Mouse (Mus musculus) adrenal gland (tissue): ENCODE measurements at regions not wholly inside any gene's neighbourhood (a gene's known extent, or its start where the extent isn't known, plus 50 kb on each side); places are given as distances from the start of the nearest gene placed in this dataset.

Source experiments
- intact Hi-C: fragments of 180-260 bp; cut with DNase I; formaldehyde crosslinking; loops from one replicate; pipeline ENCODE4 v1.15.1; 2025

- intact Hi-C loops = no loop called here
These were observed 63.4 kb downstream of the Irx2 start for GRCm38 (mm10) chr13:72691783-72692729.

GRCm38 (mm10) chr13:72707469-72707868 is 78.8 kb downstream of the Irx2 start:
- intact Hi-C loops = no loop called here

GRCm38 (mm10) chr13:72708728-72709127 is 80.1 kb downstream of the Irx2 start:
- intact Hi-C loops = no loop called here

DNA sequence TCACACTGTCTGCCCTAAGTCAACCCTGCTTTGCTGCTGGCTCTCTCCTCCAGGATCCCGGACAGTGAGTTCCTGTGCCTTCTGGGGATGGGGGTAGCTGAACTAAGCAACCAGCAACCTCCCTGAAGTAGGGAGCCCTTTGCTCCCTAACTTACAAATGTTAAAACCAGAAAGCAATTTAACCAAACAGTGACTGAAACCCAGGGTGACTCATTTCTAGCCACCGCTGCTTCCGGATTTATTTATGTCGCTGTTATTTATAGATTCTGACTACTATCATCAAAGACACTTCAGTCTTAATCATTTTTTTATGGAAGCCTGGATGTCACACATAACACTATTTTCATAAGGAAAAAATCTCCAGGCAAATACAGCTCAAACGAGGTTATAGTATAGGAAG is 81.4 kb downstream of the Irx2 start:
- intact Hi-C loops = no loop called here

GRCm38 (mm10) chr13:72711136-72711535 is 82.5 kb downstream of the Irx2 start:
- intact Hi-C loops = no loop called here

- intact Hi-C loops = no loop called here
These were observed 83.3 kb downstream of the Irx2 start for GRCm38 (mm10) chr13:72711842-72712330.

- intact Hi-C loops = no loop called here
These were observed 86.2 kb downstream of the Irx2 start for GRCm38 (mm10) chr13:72714793-72715192.

- intact Hi-C loops = no loop called here
These were observed 87.5 kb downstream of the Irx2 start for GRCm38 (mm10) chr13:72715959-72716680.

GRCm38 (mm10) chr13:72727126-72727525 is 98.5 kb downstream of the Irx2 start:
- intact Hi-C loops = no loop called here

DNA sequence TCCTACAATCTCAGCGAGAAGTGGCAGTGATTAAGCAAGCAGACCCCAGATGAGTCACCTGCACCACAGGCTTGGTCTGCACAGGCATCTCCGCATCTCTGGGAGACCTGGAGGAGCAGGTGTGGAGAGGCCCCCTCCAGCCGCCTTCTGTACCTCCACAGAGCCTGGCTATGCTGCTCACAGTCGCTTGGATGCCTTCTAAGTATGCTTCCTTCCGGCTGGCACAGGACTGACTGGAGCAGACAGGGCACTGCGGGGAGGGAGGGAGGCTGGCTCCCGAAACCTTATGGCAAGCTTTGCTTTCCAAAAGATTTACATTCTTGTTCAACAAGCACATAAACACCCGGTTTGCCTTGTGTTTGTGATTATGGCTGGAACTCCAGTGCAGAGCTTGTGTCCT is 107.3 kb downstream of the Irx2 start:
- intact Hi-C loops = no loop called here

- intact Hi-C loops = no loop called here
These were observed 108.4 kb downstream of the Irx2 start for GRCm38 (mm10) chr13:72736992-72737391.

- intact Hi-C loops = no loop called here
These were observed 118.6 kb downstream of the Irx2 start for GRCm38 (mm10) chr13:72747187-72747586.

GRCm38 (mm10) chr13:72755036-72755435 is 126.4 kb downstream of the Irx2 start:
- intact Hi-C loops = no loop called here

- intact Hi-C loops = no loop called here
These were observed 133.9 kb downstream of the Irx2 start for GRCm38 (mm10) chr13:72762481-72762880.

GRCm38 (mm10) chr13:72763337-72763736 is 134.7 kb downstream of the Irx2 start:
- intact Hi-C loops = no loop called here

GRCm38 (mm10) chr13:72767306-72767705 is 138.7 kb downstream of the Irx2 start:
- intact Hi-C loops = no loop called here

- intact Hi-C loops = no loop called here
These were observed 140.5 kb downstream of the Irx2 start for GRCm38 (mm10) chr13:72769007-72769595.

GRCm38 (mm10) chr13:72783026-72783726 is 154.6 kb downstream of the Irx2 start:
- intact Hi-C loops = no loop called here

- intact Hi-C loops = no loop called here
These were observed 155.1 kb downstream of the Irx2 start for GRCm38 (mm10) chr13:72783727-72784070.

DNA sequence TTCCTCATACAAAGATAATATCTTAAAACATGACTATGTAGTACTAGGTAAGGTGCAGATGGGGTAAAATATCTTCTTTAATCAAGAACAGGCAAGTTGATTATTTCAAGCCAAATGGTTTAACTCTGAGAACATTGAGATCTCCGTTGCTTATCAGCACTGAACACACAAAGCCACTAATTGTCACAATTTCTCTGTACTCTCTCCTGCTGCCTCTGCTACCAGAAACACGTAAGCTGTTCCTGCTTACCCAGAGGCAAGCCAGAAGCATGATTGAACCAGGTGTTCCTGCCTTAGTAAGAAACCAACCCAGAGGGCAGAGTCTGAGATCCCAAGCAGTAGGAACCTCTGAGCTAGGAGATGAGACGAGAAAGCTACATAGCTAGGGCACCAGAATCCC is 164.1 kb downstream of the Irx2 start:
- intact Hi-C loops = no loop called here

GRCm38 (mm10) chr13:72800021-72800420 is 171.4 kb downstream of the Irx2 start:
- intact Hi-C loops = no loop called here
